Mouse (Mus musculus) testis, postnatal 10 days (tissue): Measurements from ENCODE around the gene Apex1.
"Not testable (repeated sequence)": the region's sequence is repeated elsewhere in the genome, so short reads cannot be mapped to it uniquely, and the experiment has no call there.

Experiments
- DNase-seq: peaks from one replicate; pipeline ENCODE4 v3.0.0; 2021; ENCODE audit warnings: low spot score

The Apex1 gene

GRCm38 (mm10) chr14:50927366-50927765 is 2.6 kb downstream of the Apex1 start:
- no peak for DNase-seq

GRCm38 (mm10) chr14:50929951-50930350 is 5.2 kb downstream of the Apex1 start:
- DNase-seq, result no peak

DNA sequence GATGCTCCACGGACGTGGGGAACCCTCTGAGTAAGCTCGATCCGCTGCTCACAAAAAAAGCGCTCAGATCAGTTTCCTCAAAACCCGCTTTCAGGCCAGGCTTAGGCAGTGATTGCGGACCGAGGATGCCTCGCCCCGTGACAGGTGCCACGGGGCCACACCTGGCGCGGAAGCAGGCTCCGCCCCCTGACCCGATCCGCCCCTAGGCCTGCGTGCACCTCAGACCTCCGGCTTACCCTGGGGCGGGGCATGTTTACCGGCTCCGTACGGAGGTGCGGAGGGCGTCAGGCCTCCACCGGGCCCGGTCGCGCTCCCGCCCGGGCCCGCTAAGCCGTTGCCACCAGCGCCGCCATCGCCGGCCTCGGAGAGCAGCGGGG is 5.6 kb downstream of the Apex1 start:
- DNase-seq, result peak; percentile 81

DNA sequence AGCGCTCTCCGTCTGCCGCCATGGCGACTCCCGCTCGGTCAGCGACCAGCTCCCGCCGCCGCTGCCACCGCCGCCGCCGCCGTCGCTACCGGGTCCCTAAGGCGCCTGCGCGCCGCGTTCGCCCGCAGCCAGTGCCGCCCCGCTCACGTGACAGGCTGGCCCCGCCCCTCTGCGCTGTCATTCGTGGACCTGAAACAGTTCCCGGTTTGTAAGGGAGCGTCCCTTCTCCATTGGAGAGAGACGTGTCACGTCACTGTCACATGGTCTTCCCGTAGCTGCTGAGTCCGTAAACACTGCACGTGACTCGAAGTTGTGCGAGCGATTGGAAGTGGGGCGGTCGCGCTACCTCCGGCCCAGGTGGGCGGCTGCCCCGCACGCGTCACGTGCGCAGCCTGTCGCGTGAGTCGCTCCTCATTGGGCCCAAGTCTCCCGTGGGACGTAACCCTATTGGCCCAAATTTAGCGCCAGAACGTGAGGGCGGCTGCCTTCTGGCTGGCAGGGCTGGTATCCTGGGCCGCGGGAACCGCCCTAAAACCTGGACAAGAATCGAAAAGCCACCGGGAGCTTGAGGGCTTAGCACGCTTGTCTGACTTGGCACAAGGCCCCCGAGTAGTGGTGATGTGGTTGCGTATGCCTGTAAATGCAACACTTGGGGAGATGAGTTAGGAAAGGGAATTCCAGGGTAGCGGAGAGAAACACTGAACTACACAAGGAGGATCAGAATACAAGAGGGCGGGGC is 6.2 kb downstream of the Apex1 start, which contains the start of the genes Pip4p1 and Pnp:
TSS of gene Pip4p1 (minus strand) at position 103 of the 739 bp plus-strand sequence.
TSS of gene Pnp (plus strand) at position 329 of the 739 bp plus-strand sequence.
- peak; percentile 100 for DNase-seq

DNA sequence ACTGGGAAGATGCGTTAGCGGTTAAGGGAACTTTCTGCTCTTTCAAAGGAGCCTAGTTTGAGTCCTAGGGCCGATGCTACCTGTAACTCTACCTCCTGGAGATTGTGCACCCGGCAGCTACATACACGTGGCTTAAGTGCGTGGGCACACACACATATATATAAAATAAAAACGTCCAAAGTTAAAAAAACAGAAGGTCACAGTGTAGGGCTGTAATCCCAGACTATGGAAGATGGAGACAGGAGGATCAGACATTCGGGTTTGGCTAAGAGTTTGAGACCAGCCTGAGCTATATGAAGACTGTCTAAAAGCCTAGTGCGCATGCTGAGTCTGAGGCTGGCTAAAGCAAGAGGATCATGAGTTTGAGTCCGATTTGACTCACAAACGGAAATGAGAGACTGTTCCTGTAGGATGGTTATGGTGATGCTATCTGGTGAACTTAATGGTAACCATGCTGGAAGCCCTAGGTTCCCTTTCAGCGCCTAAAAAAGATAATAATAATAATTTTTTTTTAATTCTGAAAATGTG is 6.8 kb downstream of the Apex1 start:
- no peak for DNase-seq

GRCm38 (mm10) chr14:50936649-50937048 is 11.9 kb downstream of the Apex1 start:
- no peak for DNase-seq

DNA sequence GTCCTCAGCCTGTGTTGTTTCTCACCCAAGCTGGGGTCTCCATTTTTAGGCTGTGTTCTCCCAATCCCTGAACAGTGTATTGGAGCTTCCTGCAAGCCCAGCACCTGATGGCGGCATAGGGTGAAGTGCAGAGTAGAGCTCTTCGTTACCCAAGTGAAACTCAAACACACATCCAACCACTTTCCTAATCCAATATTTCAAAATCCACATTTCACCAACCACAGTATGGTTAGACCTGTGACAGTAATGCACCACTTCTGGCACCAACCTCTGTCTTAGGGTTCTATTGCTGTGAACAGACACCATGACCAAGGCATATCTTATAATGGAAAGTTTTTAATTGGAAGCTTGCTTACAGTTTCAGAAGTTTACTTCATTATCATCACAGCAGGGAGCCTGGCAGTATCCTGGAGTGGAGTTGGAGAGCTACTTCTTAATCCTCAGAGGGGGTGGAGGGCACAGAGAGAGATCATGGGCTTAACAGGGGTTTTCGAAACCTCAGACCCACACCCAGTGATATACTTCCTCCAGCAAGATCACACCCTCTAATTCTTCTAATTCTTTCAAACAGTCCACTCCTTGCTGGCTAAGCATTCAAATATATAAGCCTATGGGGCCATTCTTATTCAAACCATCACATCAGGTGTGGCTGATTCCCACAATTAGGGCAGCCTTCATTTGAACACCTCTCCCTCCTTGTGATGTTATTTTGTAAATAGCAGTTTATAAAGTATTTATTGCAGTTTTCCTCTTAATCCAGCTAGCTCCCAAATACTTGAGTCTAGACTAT is 13.5 kb downstream of the Apex1 start:
- no peak for DNase-seq

GRCm38 (mm10) chr14:50938940-50939339 is 14.2 kb downstream of the Apex1 start:
- DNase-seq, result no peak

DNA sequence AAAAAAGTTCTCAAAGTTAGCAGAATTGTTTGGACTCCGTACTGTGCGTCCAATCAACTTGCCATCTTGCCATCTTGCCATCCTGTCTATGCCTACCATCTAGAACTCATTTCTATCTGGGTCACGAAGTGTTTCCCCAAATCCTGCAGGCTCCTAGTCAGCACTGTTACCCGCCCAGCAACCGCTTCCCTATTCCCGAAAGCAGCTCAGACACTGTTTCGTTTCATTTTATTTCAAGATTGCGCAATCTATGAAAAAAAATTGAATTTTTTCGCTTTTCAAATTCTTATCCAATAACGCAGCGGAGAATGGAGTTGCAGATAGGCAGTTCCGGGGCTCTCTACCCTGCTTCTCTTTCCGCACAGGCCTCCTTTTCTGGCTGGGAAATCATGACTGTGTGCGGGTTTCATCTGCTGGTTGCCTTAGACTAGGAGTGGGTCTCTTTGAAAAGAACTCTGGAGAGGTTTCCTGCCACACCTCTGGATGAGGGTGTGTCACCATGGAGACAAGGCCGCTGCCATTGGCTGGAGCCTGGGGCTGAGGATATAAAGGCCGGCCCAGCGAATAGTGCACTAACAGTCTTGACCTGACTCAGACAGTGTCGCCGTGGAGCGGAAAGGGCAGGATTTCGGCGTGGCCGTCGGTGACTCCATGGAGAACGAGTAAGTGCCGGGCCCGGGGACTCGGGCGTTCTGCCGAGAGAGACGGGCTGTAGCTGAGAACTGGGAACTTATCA is 19.3 kb downstream of the Apex1 start, which contains the start of gene Gm49342:
TSS of gene Gm49342 (plus strand) at position 586 of the 736 bp plus-strand sequence.
- DNase-seq, result peak; percentile 92

DNA sequence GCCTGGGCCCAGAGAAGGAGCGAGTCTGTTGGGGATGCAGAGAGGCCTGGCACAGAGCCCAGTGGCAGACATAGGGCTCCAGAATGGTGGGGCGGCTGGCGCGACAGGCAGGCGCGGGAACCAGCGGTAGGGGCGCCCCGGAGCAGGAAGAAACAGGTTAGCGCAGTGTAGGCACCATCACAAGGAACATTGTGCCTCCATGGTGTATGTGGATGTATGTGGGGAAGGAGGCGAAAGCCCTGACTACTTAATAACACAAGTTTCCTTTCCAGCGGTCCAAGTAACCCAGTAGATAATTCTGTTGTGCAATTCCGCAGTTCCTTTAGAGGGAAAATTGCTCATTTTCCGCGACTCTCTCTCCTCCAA is 19.9 kb downstream of the Apex1 start:
- not testable (repeated sequence) for DNase-seq

- DNase-seq, result not testable (repeated sequence)
These were observed 20.3 kb downstream of the Apex1 start for GRCm38 (mm10) chr14:50945081-50945480.

- not testable (repeated sequence) for DNase-seq
These were observed 20.8 kb downstream of the Apex1 start for GRCm38 (mm10) chr14:50945526-50945925.

DNA sequence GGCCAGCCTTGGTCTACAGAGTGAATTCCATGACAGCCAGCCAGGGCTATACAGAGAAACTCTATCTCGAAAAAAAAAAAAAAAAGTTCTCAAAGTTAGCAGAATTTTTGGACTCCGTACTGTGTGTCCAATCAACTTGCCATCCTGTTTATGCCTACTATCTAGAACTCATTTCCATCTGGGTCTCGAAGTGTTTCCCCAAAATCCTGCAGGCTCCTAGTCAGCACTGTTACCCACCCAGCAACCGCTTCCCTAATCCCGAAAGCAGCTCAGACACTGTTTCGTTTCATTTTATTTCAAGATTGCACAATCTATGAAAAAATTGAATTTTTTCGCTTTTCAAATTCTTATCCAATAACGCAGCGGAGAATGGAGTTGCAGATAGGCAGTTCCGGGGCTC is 30.7 kb downstream of the Apex1 start:
- DNase-seq, result no peak

DNA sequence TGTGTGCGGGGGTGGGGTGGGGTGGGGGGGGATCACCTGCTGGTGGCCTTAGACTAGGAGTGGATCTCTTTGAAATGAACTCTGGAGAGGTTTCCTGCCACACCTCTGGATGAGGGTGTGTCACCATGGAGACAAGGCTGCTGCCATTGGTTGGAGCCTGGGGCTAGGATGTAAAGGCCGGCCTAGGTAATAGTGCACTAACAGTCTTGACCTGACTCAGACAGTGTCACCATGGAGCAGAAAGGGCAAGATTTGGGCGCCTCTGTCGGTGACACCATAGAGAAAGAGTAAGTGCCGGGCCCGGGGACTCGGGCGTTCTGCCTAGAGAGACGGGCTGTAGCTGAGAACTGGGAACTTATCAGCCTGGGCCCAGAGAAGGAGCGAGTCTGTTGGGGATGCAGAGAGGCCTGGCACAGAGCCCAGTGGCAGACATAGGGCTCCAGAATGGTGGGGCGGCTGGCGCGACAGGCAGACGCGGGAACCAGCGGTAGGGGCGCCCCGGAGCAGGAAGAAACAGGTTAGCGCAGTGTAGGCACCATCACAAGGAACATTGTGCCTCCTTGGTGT is 31.3 kb downstream of the Apex1 start, which contains the start of gene Pnp2:
TSS of gene Pnp2 (plus strand) at position 51 of the 567 bp plus-strand sequence.
- DNase-seq, result peak; percentile 62

GRCm38 (mm10) chr14:50956724-50957123 is 32.0 kb downstream of the Apex1 start:
- DNase-seq, result not testable (repeated sequence)

DNA sequence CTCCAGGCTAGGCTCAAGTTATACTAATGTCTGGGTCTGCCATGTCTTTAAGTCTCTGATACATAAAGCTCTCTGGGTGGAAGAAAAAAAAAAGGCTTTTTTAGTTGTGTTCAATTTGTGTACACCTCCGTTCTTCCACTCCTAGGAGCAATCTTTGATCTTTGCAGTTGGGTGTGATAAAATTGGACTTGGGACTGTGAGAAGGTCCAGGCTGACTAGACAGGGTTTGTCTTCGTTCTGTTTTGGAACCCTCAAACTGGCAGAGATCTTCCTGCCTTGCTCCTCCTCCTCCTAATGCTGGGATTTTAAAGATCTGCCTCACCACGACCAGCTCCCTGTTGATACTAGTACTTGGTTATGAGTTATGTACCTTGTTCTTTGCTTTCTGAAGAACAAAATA is 32.4 kb downstream of the Apex1 start:
- not testable (repeated sequence) for DNase-seq

DNA sequence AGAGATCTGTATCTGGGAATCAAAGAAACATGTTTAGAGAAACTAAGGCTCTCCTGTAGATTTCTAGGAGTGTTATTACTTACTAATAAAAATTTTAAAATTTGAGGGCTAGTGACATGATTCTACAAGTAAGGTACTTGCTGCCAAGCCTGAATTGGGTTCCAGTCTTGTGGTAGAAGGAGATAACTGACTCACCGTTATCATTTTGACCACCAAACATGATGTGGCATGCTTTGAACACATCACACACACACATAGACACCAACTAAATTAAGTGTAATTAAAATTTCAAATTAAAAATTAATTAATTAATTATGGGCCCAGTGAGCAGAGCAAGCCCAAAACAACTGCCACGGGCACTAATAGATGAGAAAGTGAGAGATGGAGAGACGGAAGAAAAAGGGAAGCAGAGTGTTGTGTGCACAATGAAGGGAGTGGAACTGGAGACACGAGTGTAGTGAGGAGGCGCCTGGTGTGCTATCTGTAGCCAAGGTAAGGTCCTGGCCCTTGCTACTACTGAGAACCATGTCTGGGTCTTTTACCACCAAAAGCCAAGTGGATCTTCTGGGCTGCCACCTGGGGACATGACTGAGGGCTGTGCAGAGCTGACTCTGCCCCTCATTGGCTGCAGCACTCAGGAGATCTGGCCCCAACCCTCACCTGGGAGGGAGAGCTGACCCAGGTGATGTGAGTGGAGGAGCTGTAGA is 33.7 kb downstream of the Apex1 start:
- DNase-seq, result not testable (repeated sequence)

- DNase-seq, result no peak
These were observed 43.6 kb downstream of the Apex1 start for GRCm38 (mm10) chr14:50968216-50968980.

- DNase-seq, result no peak
These were observed 44.3 kb downstream of the Apex1 start for GRCm38 (mm10) chr14:50969041-50969440.
